Mouse (Mus musculus) T-helper 1 cell (primary cell): ENCODE data around the gene Ceacam3.
"Not testable (repeated sequence)": the region's sequence is repeated elsewhere in the genome, so short reads cannot be mapped to it uniquely, and the experiment has no call there.

ENCODE experiments used
- in situ Hi-C: fragments of 300-600 bp; cut with MboI, MseI; formaldehyde crosslinking; loops from one replicate; pipeline ENCODE4 v1.15.1; 2025; ENCODE audit warnings: high pct_unique_total_duplicates

Ceacam3 gene

GRCm38 (mm10) chr7:17149931-17150330 is at the start of gene Ceacam3:
Ceacam3 (plus strand) TSS chr7:17150282.
- in situ Hi-C loops: no loop called here

- in situ Hi-C loops: not testable (repeated sequence)
Measured at GRCm38 (mm10) chr7:17101631-17102030, 48.5 kb upstream of the Ceacam3 start.

GRCm38 (mm10) chr7:17135307-17135706 is 14.8 kb upstream of the Ceacam3 start:
- in situ Hi-C loops: no loop called here

- in situ Hi-C loops: no loop called here
Measured at GRCm38 (mm10) chr7:17155634-17156033, 5.6 kb downstream of the Ceacam3 start.

DNA sequence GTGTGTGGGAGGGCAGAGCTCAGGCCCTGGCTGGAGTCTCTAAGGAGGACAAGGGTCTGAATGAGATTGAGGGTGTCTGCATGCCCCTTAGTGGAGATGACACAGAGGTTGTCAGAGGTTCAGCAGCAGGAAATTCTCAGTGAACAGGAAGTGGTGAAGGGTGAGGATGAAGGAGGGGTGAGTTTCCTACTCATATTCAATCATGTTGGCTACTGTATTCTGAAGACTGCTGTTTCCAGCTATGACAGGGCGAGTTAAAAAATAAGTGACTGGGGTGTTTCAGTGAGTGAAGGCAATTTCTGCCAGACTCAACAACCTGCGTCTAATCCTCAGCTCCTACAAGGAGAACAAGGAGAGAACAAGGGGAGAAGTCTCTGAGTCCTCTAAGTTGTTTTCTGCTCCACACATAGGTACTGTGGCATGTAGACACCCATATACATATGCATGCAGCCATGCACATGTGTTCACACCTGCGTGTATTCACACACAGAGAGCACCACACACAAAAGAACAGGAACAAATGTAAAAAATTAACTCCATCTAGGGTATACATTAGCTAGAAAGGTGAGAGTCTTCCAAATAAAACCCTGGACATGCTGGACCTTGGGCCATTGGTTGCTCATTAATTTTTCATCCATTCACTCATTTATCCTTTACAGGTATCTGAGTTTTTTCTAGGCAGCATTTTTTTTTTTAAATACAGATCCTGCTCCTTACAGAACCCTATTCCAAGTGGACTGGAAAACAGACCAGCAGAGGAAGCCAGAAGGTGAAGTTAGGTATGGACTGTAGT is 7.0 kb downstream of the Ceacam3 start:
- in situ Hi-C loops: no loop called here

DNA sequence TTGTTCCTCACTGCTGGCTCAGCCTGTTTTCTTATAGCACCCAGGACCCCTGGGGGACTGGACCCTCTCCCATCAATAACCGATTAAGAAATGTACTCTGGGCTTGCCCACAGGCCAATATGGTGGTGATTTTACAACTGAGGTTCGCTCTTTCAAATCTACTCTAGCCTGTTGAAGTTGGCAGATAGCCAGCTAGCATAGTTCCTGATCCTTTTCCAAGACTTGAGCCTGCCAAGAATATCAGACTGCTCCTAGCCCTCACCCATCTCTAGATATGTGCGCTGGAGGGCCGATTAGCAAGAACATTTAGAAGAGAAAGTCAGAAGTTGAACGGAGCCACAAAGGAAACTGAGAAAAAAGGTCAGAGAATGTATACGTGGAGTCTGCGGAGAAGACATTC is 8.9 kb downstream of the Ceacam3 start:
- in situ Hi-C loops: no loop called here

DNA sequence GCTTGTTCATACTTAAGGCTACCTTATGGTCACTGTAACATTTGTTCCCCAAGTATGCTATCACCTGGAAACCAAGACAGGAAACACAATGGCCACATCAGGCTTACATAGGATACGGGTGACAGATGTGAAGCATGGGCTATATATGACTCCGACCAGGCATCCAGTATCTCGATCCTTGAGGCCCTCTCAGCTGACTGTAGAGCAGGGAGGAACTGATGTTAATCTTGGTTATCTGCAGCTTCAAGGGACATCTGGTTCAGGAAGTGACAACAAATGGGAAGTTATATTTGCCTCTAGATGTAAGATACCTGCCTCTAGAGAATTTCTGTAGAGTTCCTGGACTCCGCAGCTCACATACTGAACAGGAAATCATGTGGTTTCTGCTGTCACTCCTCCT is 21.7 kb downstream of the Ceacam3 start:
- in situ Hi-C loops: loop anchor here (10.0 kb wide), 1 partner anchor 1553 kb away; no protein-coding TSS in a partner anchor

GRCm38 (mm10) chr7:17203177-17203576 is 53.1 kb downstream of the Ceacam3 start, which contains the start of gene Psg29:
Psg29 (plus strand) TSS chr7:17203477.
- in situ Hi-C loops: no loop called here

- in situ Hi-C loops: no loop called here
Measured at GRCm38 (mm10) chr7:17205530-17206184, 55.6 kb downstream of the Ceacam3 start.
